Mouse (Mus musculus): ENCODE results near the gene Por. TPM values are rescaled to one million over a fixed set of nuclear protein-coding genes. Genes with fewer than 3 reads are reported as not detected.
A peak's percentile ranks its signal among the peaks of the same experiment; 100 is the strongest.

Gene Por
- total RNA-seq, 2 experiments from 2014 or later: 175 to 226 TPM

DNA sequence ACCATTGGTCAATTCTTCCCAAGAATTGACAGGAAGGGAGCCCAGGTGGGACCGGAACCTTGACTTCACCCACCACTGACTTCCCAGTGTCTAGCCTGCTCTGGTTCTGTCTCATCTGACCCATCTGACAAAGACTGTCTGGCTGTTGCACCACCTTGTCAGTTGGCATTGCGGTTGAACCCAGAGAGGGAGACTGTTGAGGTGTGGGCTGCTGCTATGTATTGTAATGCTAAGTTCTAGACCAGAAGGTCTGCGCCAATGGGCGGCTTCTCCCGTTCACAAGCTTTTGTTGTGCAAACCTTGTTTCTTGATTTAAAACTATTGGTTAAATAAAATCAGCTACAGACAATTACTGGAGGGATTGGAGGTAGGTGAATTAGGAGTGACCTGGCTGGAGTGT is 12.7 kb upstream of the Por start:
- DNase-seq: no peak

DNA sequence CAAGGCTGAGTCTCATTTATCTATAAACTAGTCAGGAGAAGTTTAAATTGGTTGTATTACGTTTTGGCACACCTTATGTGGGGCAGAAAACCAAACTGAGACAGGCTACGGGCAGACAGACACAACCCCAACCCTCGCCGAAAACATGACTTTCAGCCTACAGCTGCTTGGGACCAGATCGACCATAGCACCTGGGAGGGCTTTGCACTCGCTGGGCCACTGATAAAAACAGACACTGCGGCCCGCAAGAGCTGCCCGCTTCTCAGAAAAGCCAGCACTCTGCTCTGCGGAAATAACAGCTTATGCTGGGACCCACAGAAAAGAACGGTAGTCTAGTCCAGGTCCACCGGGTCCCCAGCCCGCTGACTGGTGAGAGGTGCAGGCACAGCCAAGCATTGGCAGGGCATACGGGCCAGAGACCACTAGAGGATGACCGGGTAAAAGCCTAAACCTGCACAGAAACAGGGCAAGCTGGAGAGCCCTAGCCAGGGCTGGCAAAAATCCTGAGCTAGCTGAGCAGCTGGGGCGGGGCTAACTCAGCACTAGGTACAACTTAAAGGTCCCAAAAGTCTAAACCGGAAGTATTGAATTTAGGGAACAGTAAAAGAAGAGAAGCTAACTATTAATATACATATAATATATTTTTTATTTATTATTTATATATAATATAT is 12.0 kb upstream of the Por start:
- DNase-seq: no peak

DNA sequence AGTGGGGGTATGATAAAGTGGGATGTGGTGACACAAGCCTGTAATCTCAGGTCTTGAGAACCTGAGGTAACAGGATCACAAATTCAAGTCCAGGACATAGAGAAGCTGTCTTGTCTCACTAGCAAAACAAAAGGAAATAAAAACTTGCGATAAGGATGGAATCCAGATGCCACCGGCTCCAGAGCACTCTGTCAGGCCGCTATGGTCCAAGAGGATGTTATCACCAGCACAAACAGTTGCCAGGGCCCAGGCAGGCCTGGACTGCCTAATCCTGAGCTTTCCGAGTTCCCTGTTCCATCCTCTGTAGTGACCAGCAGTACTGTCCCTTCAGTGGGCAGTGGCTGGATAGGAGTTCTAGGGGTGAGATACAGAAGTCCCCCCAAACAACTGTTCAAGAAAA is 9.9 kb upstream of the Por start:
- no peak for DNase-seq

DNA sequence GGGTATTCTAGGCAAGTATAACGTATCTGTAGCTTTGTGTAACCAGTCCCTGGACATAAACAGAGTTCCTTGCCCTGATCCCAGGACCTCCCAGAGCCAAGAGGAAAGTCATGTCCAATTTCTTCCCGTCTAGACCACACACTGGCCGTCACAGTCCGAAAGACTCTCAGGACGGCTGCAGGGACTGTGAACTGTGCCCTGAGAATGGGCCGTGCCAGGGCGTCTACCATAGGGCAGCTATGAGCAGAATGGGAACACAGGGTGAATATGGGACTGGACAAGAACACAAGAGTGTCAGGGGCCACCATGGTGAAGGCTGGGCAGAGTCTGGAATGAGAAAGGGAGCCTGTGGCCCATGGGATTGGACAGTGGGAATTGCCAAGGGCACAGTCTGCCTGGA is 9.3 kb upstream of the Por start:
- DNase-seq: no peak

DNA sequence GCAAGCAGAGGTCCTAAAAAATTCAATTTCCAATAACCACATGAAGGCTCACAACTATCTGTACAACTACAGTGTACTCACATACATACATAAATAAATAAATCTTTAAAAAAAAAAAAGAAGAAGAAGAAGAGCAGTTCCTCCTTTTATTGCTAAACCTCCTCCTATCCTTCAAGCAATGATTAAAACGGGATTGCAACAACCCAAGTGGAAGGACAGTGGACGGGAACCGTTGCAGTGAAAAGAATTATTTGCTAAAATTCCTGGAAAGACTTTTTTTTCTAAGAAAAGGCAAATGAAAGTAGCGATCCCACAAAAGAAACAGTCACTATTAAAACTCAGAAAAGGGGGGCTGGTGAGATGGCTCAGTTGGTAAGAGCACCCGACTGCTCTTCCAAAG is 2.9 kb upstream of the Por start:
- DNase-seq: no peak

DNA sequence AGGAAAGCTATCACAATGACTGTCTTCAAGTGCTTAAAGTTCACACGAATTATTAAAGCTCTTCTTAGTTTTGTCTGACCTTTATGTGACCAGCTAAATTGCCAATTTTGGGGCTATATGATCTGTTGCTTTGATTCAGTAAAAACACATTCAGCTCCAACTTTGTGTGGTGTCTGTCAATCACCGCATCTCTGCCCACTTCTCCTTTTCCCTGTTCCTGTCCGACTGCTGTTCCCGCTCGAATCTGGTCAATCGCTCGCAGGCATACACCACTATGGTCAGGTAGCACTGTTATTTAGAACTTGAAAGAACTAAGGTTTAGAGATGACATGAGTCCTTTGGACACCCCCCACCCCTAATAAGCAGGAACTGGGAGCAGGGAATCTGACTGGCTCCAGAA is 1.8 kb upstream of the Por start:
- no peak for DNase-seq

DNA sequence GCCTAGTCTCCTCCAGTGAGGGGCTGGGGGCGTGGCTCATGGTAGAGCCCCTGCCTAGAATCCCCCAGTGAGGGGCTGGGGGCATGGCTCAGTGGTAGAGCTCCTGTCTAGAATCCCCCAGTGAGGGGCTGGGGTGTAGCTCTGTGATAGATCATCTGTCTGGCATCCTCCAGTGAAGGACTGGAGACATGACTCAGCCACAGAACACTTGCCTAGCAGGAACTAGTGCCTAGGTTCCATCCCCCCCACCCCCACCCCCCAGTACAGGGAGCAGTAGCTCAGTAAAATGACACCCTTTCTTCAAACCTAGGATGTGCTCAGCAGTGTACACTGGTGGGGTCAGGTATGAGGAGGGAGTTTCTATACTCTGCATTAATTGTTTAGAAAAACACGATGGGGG is 1.0 kb downstream of the Por start:
- no peak for DNase-seq

DNA sequence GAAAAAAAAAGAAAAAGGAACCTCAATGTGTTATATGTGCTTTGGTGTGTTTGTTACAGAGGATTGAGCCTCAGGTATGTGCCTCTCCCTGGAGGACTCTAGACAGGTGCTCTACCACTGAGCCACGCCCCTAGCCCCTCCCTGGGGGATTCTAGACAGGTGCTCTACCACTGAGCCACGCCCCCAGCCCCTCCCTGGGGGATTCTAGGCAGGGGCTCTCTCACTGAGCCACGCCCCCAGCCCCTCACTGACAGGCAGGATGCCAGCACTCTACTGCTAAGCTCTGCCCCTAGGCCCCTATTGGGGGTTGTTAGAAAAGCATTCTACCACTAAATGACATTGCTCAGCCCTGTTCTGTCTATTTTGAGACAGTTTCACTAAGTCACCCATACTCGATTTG is 2.7 kb downstream of the Por start:
- no peak for DNase-seq

DNA sequence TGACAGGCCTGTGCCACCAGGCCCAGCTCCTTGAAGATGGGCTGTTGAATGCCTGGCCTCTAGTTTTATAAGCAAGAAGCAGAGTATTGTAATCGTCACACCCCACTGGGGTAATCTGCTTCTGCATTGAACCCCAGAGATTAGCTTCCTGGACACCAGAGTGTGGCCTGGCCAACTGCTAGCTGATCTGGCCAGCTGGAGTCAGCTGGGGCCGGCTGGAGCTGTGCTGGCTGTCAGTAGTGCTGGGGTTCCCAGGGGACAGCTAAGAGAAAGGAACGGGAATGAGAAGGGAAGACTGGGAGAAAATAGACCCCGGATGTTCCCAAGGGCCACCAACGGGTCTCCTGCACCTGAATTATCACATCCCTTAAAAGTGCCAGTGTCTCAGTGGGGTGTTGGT is 3.1 kb downstream of the Por start:
- DNase-seq: peak; percentile 51

DNA sequence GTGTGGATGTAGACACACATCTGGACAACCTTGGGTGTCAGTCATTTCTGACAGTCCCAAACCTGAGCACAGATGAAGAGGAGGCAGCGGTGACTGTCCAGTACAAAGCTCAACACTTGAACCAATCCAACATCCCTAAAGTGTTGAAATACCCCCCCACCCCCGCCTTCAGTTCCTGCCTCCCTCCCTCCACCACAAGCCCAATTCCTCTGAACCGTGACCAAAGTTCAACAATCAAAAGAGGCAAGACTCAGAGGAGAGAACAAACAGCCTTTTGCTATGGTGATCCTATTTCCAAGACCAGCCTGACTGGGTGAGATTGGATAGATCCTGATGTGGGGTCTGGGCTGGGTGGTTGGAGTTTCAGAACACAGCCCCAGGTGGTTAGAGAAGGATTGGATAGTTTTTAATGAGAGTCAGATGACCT is 4.5 kb downstream of the Por start:
- DNase-seq: no peak

DNA sequence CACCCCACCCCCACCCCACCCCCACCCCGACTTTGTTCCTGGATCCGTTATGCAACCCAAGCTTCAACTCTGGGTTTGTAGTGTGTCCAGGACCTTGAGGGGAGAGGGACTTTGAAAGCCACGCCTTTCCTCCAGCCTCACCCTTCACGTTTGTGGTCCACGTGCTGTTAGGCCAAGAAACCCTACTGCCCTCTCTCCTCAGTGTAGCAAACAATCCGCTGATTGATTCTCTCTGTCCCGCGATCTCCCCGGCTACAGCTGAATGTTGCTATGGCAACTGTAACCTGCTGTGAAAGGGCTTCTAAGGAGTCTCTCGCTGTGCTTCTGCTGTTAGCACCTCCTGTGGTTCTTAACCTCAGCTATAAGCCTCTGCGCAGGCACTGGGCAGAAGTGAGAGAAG is 5.0 kb downstream of the Por start:
- peak; percentile 76 for DNase-seq

DNA sequence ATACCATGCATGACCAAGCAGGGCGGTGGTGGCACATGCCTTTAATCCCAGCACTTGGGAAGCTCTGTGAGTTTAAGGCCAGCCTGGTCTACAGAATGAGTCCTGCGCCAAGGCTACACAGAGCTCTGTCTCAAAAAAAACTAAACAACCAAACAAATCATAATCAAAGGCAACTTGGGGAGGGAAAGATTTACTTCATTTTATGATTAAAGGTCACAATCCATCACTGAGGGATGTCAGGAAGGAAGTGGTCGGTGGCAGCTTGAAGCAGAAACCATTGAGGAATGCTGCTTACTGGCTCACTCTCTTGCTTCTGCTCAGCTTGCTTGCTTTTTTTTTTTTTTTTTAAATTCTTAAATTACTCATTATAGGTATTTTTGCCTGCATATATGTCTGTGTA is 6.9 kb downstream of the Por start:
- DNase-seq: no peak

DNA sequence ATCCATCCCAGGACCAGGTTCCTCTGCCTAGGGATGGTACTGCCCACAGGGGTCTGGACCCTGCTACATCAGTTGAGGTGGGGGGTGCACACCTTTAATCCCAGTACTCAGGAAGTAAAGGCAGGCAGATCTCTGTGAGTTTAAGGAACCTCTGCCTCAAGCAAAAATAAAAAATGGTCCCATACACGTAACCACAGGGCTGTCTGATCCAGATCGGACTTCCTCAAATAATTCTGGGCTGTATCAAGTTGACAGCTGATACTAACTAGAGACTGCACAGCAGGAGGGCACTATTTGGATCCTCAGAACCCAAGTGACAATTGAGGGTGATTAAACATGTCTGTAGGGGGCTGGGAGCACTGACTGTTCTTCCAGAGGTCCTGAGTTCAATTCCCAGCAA is 7.4 kb downstream of the Por start:
- DNase-seq: no peak

DNA sequence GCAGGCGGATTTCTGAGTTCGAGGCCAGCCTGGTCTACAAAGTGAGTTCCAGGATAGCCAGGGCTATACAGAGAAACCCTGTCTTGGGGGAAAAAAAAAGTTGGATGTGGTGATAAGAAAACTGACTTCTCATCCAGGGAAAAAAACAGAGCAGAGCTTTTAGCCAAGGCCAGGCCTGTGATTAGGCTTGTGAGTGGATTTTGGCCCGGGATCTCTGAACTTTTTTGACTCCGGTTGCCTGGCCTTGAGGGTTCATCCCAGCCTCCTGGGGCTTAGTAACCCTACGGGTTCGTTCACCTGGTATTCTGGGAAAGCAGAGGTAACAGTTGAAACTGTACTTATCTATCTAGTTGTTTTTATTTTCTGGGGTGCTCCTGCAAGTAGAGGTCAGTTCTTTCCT is 8.6 kb downstream of the Por start:
- peak; percentile 61 for DNase-seq

DNA sequence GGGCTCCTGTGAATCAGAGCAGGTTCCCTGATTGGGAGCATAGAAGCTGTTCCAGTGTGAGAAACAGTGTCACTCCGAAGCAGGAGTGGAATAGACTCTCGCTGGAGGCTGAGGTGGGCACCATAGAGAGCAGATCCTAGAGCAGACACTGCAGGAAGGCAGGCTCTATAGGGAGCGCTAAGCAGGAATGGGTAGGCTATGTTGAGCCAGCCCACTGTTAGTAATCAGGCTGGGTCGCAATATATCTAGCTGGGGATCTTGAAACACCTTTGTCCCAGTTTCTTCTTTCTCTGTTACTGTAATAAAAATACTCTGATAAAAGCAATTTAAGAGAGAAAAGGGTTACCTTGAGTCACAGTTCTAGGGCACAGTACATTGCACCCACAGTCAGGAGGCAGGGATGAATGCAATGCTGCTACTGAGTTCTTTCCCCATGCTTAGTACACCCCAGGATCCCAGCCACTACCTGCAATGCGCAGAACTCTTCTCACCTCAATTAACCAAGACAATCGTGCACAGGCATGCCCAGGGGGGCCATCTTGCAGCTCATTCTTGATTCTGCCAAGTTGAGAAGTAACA is 11.2 kb downstream of the Por start:
- DNase-seq: no peak

DNA sequence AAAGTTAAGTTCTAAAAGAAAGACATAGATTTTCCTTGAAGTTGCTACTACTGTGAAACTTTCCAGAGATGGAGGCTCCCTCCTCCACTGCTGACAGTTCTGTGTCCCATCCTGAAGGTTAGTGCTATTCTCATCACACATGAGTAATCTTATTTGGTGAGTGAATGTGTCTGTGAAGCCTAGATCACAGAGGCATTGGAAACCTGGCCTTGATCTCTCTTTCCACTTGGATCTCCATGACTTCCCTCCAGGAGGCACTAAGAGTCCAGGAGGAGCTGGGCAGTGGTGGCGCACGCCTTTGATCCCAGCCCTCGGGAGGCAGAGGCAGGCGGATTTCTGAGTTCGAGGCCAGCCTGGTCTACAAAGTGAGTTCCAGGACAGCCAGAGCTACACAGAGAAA is 12.2 kb downstream of the Por start:
- no peak for DNase-seq

DNA sequence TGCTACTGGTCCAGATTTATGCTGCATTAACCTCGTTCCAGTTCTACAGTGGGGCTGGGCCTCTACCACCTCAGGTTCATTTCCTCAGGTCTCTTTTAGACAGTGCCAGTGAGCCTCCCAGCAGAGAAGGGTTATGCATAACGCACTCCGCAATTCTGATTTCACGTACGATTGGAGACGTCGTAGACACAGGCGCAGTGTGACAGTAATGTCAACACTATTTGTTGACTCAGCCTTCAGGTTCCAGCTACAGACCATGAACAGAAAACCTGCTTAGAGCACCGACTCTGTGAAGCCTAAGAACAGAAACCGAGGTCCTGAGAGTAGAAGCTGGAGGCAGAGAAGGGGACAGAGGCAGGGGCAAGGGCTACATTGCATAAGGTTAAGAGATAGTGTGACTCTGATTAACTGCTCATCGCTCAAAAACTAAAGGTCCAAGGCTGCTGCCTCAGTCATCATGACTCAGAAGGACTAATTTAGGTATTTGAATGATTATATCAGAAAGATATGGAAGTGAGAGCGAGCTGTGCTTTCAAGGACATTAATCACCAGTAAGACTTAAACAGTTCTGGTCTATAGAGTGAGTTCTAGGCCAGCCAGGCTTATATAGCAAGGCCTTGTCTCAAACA is 13.2 kb downstream of the Por start:
- no peak for DNase-seq

DNA sequence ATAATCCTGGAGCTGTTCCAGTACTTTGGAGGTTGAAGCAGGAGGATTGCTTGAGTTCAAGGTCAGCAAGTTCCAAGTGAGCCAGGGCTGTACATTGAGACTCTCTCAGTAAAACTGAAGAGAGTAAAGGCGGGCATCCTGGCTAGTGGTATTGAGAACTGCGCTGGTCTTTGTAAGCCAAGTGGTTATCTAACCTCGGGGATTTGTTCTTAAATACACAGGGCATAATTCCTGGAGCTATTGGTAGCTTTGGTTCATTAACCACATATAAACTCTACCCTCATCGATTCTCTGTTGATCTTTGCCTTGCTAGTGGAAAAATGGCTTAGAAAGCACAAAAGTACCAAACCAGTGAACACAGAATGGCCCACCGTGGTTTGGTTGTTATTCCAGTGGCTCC is 20.6 kb downstream of the Por start:
- no peak for DNase-seq

DNA sequence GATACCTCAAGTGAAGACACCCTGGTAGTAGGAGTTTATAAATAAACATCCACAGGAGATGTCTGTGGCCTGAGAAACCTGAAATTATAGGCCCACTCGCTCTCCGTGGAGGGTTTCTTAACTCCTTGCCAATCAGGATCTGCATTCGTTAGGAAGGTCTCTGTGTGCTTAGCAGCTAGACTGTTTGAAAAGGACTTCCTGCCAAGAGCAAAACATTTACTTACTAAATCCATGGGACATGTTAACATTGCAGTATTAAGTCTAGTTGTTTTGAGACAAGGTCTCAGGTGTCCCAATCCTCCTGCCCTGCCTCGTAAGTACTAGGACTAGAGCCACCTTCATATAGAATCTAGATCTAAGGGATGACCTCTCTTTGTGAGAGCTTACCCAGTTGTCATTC is 21.4 kb downstream of the Por start:
- DNase-seq: no peak

DNA sequence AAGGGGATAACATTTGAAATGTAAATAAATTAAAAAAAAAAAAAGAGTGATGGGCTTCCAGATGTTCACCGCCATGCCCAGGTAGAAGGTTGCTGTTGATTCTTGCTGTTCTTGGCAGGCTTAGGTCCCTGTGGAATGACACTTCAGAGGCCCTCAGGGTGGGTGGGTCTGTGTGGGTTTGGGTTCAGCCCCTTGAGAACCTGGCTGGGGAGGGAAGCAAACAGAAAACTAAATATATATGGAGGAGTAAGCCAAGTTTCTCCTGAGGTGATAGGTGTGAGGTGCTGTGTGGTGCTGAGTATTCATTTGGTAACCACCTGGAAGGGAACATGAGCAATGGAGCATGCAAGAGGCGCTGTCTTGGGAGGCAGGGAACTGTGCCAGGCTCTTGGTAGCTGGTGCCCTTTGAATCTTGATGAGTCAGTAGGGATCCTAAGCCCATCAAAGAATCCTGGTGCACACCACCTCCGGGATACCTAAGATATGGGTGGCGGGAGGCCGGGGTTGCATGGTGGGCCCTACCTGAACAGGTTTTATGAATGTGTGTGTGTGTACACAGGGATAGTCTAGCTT is 23.5 kb downstream of the Por start:
- DNase-seq: peak; percentile 59

DNA sequence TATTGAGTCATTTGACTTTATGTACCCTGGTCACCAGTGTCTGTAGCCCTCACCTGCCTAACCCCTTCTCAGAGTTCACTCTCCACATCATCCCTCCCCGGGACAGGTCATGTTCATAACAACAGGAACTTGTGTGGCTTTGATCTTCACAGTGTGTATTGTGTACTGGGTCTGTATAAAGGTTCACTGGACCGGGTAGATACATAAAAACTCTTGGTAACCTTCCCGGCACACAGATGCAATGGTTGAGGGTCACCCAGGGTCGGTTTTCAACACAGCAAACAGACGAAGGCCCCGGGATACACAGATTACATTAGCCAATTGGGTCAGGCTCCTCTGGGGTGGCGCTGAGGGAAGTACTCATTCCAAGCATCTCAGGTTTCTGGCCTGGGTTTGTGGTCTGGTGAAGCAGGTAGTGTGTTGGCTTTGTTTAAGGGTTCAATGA is 25.5 kb downstream of the Por start:
- DNase-seq: no peak

DNA sequence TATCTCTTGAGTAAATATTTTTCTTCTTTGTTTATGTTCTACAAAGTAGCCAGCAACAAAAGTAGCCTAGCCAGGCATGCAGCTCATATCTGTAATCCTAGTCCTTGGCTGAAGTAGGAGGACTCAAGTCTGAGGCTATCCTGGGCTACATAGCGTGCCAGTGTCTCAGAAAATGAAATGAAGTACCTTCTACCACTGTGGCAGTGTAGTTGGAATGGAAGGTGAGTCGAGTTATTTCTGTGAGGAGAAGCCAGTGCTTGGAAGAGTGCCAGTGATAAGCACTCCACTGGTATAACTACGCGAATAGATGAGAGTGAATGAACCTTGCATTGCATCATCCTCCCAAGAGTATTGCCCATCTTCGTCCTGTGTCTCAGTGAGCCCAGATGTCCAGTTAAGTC is 27.9 kb downstream of the Por start:
- no peak for DNase-seq

DNA sequence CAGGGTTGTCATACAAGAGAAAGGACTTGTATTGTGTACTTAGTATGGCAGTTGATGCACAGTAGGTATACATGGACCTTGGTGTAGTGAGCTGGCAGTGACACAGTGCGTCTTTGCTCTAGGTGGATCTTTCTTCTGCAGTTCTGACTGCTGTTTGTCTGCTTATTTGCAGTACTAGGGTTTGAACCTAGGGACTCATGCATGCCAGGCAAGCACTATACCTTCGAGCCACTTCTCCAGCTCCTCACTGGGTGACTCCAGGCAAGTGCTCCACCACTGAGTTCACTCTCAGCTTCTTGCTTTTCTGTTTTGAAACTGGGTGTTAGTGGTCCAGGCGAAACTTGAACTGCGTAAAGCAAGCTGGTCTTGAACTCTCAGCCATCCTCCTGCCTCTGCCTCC is 31.8 kb downstream of the Por start:
- DNase-seq: no peak

DNA sequence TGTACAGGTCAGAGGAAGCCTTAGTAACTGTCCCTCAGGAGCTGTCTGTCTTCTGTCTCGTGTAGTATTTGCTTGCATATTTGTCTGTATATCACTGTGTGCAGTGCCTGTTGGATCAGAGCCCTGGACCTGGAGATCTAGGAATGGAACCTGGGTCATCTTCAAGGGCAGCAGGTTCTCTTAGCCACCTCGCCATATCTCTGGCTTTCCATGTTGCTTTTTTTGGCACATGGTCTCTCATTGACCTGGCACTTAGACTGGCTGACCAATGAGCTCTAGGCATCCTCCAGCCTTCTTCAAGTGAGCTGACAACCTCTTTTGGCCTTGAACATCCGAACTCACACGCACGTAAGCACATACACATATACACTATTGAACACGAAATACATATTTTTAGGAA is 32.4 kb downstream of the Por start:
- DNase-seq: no peak
